Mouse (Mus musculus) liver, embryonic 14.5 days (tissue): ENCODE results near the gene 2310039H08Rik. TPM values are rescaled to one million over a fixed set of nuclear protein-coding genes. Genes with fewer than 3 reads are reported as not detected.
A peak's percentile ranks its signal among the peaks of the same experiment; 100 is the strongest.

Experiments
- ATAC-seq: fragments of 200-750 bp; cut with Nextera tagmentation; 2 replicates; pipeline ENCODE4 v1.8.0; 2017; ENCODE audit warnings: moderate number of reproducible peaks, mild to moderate bottlenecking, moderate library complexity; ENCODE audit not compliant: insufficient read depth
- DNase-seq, 3 experiments: peaks; one replicate each; pipeline ENCODE4 v3.0.0-alpha.2; 2012 to 2013; ENCODE audit warnings: low read depth in 3 of 3, low spot score in 3 of 3
- H3K27ac ChIP-seq: fragments of 300-500 bp; sonication (generic); 2 replicates; pipeline ENCODE4 v1.5.1; 2014; ENCODE audit warnings: moderate library complexity, mild to moderate bottlenecking, control low read depth, inconsistent platforms
- H3K27me3 ChIP-seq: fragments of 300-500 bp; sonication (generic); 2 replicates; pipeline ENCODE4 v1.6.1; 2014; ENCODE audit warnings: mild to moderate bottlenecking, low read length, moderate library complexity; ENCODE audit not compliant: control insufficient read depth, insufficient read depth
- H3K36me3 ChIP-seq: fragments of 300-500 bp; sonication (generic); replicated peaks from 2 replicates; pipeline ENCODE4 v1.6.1; 2014; ENCODE audit warnings: low read depth; ENCODE audit not compliant: control insufficient read depth, insufficient read depth
- H3K4me1 ChIP-seq, 2 experiments: fragments of 200-500 bp in 1 of 2; fragments of 300-500 bp in 1 of 2; sonication (generic) in 1 of 2; replicated peaks; 2 replicates each; pipeline ENCODE4 v1.6.1; 2012 to 2014; ENCODE audit warnings: antibody characterized with exemption in 1 of 2, inconsistent platforms in 1 of 2, low read length in 1 of 2; ENCODE audit not compliant: control insufficient read depth in 2 of 2, insufficient read depth in 2 of 2
- H3K4me2 ChIP-seq: fragments of 300-500 bp; sonication (generic); 2 replicates; pipeline ENCODE4 v1.6.1; 2014; ENCODE audit warnings: low read depth, mild to moderate bottlenecking, control low read depth, moderate library complexity
- H3K4me3 ChIP-seq, 2 experiments: fragments of 200-500 bp in 1 of 2; fragments of 300-500 bp in 1 of 2; sonication (generic) in 1 of 2; 2 replicates each; pipeline ENCODE4 v1.5.1; 2012 to 2014; ENCODE audit warnings: low read depth in 2 of 2, low read length in 2 of 2, mild to moderate bottlenecking in 2 of 2, control low read depth in 1 of 2, inconsistent platforms in 1 of 2, moderate library complexity in 1 of 2; ENCODE audit not compliant: insufficient read depth in 1 of 2
- H3K9ac ChIP-seq: fragments of 300-500 bp; sonication (generic); replicated peaks from 2 replicates; pipeline ENCODE4 v1.6.1; 2014; ENCODE audit warnings: mild to moderate bottlenecking, control low read depth, moderate library complexity
- H3K9me3 ChIP-seq: fragments of 300-500 bp; sonication (generic); 2 replicates; pipeline ENCODE4 v1.6.1; 2016; ENCODE audit warnings: low read length, mixed read lengths; ENCODE audit not compliant: control insufficient read depth
- CTCF ChIP-seq: IDR thresholded peaks from 2 replicates; pipeline ENCODE4 v1.5.1; 2016; ENCODE audit warnings: antibody characterized with exemption, low read depth, control low read depth
- EP300 ChIP-seq: IDR thresholded peaks from 2 replicates; pipeline ENCODE4 v1.6.1; 2016; ENCODE audit warnings: antibody characterized with exemption, low read depth
- WGBS: fragments of 180-500 bp; shearing (Covaris S2); extraction: QIAGEN DNeasy Blood & Tissue Kit; methylation state at CpG from one replicate; pipeline ENCODE4 v1.1.7; 2014; ENCODE audit not compliant: insufficient replicate concordance; 5-methylcytosine and 5-hydroxymethylcytosine counted together
- polyA plus RNA-seq, 2 experiments: library from polyadenylated mRNA; depleted of rRNA in 1 of 2; stranded (reverse) in 1 of 2; unstranded in 1 of 2; fragments of >200 nt; fragmentation: Nextera tagmentation in 1 of 2; extraction: Ambion mirVana in 1 of 2; gene quantifications; 2 replicates each; pipeline versions ENCODE4 v1.2.1 to v1.2.3; 2012 to 2014

The 2310039H08Rik gene
- polyA plus RNA-seq, 2 experiments: 36.7 to 62.7 TPM

DNA sequence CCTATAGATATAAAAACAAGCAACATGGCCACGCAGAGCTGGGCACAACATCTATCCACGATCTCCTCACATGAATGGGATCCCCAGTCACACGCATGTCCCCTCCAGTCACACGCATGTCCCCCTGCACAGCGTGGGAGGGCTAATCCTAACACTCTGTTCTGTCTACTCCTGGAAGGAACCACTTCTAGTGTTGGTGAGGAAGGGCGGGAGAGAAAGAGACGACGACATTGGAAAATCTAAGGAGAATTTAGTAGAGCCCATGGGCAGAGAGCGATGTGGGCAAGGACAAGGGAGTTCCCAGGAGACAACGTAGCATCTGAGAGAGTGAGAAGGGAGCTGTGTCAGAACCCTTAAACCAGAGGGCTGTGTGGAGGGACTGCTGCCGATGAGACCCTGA is 1.9 kb upstream of the 2310039H08Rik start:
- Histone ChIP-seq H3K27ac (no peak overlapping the region), H3K27me3 (no peaks in the 10 kb centered on the region), H3K4me2 (no peak overlapping the region), H3K4me3 (no peak overlapping the region), H3K9ac (no peak overlapping the region), H3K4me1 (peaks cover 0 to 7% of the 10 kb centered on the region in 2 experiments; a peak in 2 of 4 replicates), H3K36me3 (peaks cover 9% of the 10 kb centered on the region), H3K9me3 (no peaks in the 10 kb centered on the region)
- WGBS: 79% methylated on average over 11 of the region's 11 CpGs
- DNase-seq (no peak), ATAC-seq (no peak)
- TF ChIP-seq EP300 (no peak), CTCF (no peak)

DNA sequence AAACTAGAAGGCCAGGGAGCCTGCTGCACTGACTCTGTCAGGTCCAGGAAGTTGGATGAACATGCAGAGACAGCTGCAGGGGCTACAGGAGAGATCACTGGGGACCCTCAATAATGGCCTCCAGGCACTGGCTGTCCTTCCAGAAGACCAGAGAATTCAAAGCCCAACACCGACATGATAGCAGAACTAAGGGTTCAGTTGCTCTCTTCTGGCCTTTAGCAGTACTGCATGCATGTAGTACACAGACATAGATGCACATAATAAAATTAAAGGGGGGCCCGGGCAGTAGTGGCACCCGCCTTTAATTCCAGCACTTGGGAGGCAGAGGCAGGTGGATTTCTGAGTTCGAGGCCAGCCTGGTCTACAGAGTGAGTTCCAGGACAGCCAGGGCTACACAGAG is 1.4 kb upstream of the 2310039H08Rik start:
- no peak overlapping the region for H3K4me2 ChIP-seq
- TF ChIP-seq EP300 (no peak), CTCF (peak; percentile 36; the same call in 1 of the 2 replicates)
- peaks cover 14% of the 10 kb centered on the region for H3K36me3 ChIP-seq
- no peak overlapping the region for H3K9ac ChIP-seq
- no peaks in the 10 kb centered on the region for H3K9me3 ChIP-seq
- H3K27ac ChIP-seq: no peak overlapping the region
- DNase-seq (no peak), ATAC-seq (no peak)
- no peak overlapping the region for H3K4me3 ChIP-seq
- H3K4me1 ChIP-seq: peaks cover 0 to 7% of the 10 kb centered on the region in 2 experiments; a peak in 2 of 4 replicates
- 60% methylated on average over 4 of the region's 4 CpGs for WGBS
- no peaks in the 10 kb centered on the region for H3K27me3 ChIP-seq

DNA sequence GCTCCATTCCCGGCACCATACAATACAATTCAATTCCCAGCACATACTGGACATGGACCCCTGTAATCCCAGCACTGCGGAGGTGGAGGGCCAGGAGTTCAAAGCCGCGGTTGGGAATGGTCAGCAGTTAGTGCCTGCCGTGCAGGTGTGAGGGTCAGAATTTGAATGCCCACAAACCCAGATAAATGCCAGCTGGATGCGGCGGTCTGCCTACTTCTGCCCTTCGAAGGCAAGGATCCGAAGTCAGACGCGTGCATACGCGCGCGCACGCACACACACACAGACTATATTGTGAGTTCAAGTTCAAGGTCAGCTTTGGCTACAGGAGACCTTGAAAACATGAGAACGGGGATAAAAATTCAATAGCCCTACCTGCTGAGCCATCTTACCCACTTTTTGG is 819 bp upstream of the 2310039H08Rik start:
- WGBS: 58% methylated on average over 17 of the region's 17 CpGs

GRCm38 (mm10) chr17:46772038-46772403 is 414 bp upstream of the 2310039H08Rik start:
- TF ChIP-seq CTCF: no peak

More for the DNA sequence above, 819 bp upstream of the 2310039H08Rik start:
- peaks cover 20% of the 10 kb centered on the region for H3K36me3 ChIP-seq
- DNase-seq: no peak
- peak overlapping the region in 1 of 2 experiments; percentile 86; a peak in 2 of 4 replicates for H3K4me3 ChIP-seq
- ATAC-seq: no peak
- no peak overlapping the region for H3K27ac ChIP-seq
- peak overlapping the region; percentile 82 for H3K4me2 ChIP-seq
- H3K27me3 ChIP-seq: no peaks in the 10 kb centered on the region
- no peaks in the 10 kb centered on the region for H3K9me3 ChIP-seq
- peak overlapping the region; percentile 85; the same call in 1 of the 2 replicates for H3K9ac ChIP-seq
- TF ChIP-seq EP300: no peak
- no peak for TF ChIP-seq CTCF
- peaks cover 0 to 7% of the 10 kb centered on the region in 2 experiments; a peak in 2 of 4 replicates for H3K4me1 ChIP-seq

DNA sequence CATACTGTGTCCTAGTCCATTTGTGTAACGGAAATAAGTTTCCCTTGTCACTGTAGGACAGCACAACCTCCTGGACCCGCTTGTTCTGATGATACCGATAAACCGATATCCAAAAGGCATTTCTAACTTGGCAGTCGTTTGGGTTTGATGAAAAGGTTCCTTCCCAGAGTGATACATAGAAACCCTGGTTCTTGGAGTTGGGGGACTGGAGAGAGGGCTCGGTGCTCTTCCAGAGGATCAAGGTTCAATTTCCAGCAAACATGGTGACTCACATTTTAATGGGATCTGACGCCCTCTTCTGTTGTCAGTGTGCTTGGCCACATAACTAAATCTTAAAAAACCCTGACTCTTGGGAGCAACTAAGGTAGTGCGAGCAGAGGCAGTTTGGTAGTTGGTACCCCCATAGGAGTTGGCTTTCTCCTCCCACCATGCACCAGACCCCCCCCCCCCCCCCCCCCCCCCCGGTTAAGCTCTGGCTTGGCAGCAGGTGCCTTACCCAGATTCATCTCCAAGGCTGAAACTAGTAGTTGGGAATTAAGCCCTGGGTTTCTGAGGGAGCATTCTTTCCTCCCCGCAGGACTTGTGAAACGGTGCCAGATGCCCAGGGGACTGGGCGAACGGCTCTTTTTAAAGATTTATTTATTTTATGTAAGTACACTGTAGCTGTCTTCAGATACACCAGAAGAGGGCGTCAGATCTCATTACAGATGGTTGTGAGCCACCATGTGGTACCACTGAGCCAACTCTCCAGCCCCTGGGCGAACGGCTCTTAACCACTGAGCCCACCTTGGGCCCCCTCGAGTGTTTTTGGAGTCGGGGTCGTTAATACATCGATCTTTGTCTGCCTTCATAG is 1.1 kb downstream of the 2310039H08Rik start:
- peak; percentile 23; the same call in 1 of the 2 replicates for ATAC-seq
- Histone ChIP-seq H3K9me3 (no peaks in the 10 kb centered on the region), H3K27ac (peak overlapping the region; percentile 43), H3K4me3 (peak overlapping the region; percentile 86 to 89), H3K36me3 (peaks cover 38% of the 10 kb centered on the region), H3K4me1 (peaks cover 0 to 7% of the 10 kb centered on the region in 2 experiments; a peak in 2 of 4 replicates), H3K27me3 (no peaks in the 10 kb centered on the region), H3K4me2 (peak overlapping the region; percentile 82), H3K9ac (peak overlapping the region; percentile 85)
- TF ChIP-seq EP300 (no peak), CTCF (peak; percentile 49; the same call in 1 of the 2 replicates)
- WGBS: 7% methylated on average over 19 of the region's 20 CpGs
- peak in 1 of 3 experiments; percentile 33 for DNase-seq

More at GRCm38 (mm10) chr17:46772038-46772403, 414 bp upstream of the 2310039H08Rik start:
- H3K27me3 ChIP-seq: no peaks in the 10 kb centered on the region
- peak overlapping the region; percentile 82 for H3K4me2 ChIP-seq
- no peaks in the 10 kb centered on the region for H3K9me3 ChIP-seq
- DNase-seq (no peak), ATAC-seq (no peak)
- H3K9ac ChIP-seq: peak overlapping the region; percentile 85
- H3K4me3 ChIP-seq: peak overlapping the region; percentile 86 to 89
- H3K36me3 ChIP-seq: peaks cover 24% of the 10 kb centered on the region
- H3K4me1 ChIP-seq: peaks cover 0 to 7% of the 10 kb centered on the region in 2 experiments; a peak in 2 of 4 replicates
- 6% methylated on average over 5 of the region's 5 CpGs for WGBS
- H3K27ac ChIP-seq: 0 out of 2 replicates have a peak overlapping the region, but pooled peaks have one; percentile 19
